Mouse (Mus musculus): ENCODE measurements around the gene Map3k20. TPM values are rescaled to one million over a fixed set of nuclear protein-coding genes. Genes with fewer than 3 reads are reported as not detected.

The Map3k20 gene
- 3.8 and 5.5 TPM in 2 replicates for polyA plus RNA-seq (2015; fragmentation: Nextera tagmentation; extraction: Ambion mirVana)

DNA sequence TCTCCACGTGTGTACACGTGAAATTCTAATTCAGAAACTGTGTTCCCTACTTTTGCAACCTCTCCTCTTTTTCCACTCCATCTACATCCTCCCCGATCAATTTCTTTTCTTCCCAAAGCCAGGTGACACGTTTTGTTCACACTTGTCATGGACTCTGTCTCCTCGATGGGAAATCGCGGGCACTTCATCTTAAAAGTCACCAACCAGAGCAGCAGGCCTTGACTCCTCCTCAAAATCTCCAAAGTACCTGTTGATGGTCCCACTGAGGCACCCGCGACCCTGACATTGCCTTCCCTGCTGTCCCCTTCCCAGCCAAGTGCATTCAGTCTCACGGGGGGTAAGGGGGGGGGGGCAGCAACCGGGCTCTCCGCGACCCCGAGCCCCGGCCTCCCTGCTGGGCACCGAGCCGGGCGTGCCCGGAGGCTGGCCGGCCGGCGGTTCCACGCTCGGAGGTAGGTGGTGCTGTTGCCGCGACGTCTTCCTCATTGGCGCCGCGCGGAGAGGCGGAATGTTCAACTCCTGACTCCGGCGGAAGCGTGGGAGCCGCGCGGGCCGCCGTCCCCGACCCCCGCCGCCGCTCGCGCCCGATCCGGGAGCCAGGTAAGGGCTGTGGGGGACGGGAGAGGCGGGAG, at the start of gene Map3k20:
Gene Map3k20, plus strand, starts transcription at position 382 of the 632 bp plus-strand sequence.
- peak within 1 kb of the TSS; percentile 82 for H3K4me2 ChIP-seq
- no peak within 1 kb of the TSS for H3K27ac ChIP-seq (replicated peaks)
- H3K36me3 ChIP-seq: no peaks in the 10 kb centered on the region
- H3K9me3 ChIP-seq (replicated peaks): no peaks in the 10 kb centered on the region
- peak within 1 kb of the TSS; percentile 70 for H3K4me3 ChIP-seq (replicated peaks)
- ATAC-seq (ENCODE audit: low FRiP score): peak; percentile 83
- H3K27me3 ChIP-seq (replicated peaks): peaks cover 3% of the 10 kb centered on the region; the same call in 1 of the 2 replicates
- H3K9ac ChIP-seq (replicated peaks): peak within 1 kb of the TSS; percentile 58
- WGBS: 2% methylated on average over 44 of the region's 50 CpGs
- H3K4me1 ChIP-seq: peaks cover 11% of the 10 kb centered on the region; the same call in 1 of the 2 replicates

GRCm38 (mm10) chr2:72238421-72238820, 47.0 kb upstream of the Map3k20 start:
- ATAC-seq (ENCODE audit: low FRiP score): no peak
- Histone ChIP-seq H3K4me3 (replicated peaks) (no peak overlapping the region), H3K27ac (replicated peaks) (no peak overlapping the region), H3K9ac (replicated peaks) (no peak overlapping the region), H3K27me3 (replicated peaks) (peaks cover 26% of the 10 kb centered on the region), H3K9me3 (replicated peaks) (no peaks in the 10 kb centered on the region), H3K36me3 (peaks cover 6% of the 10 kb centered on the region; the same call in 1 of the 2 replicates), H3K4me1 (peaks cover 12% of the 10 kb centered on the region), H3K4me2 (no peak overlapping the region)
- WGBS: 71% methylated on average over 2 of the region's 2 CpGs

DNA sequence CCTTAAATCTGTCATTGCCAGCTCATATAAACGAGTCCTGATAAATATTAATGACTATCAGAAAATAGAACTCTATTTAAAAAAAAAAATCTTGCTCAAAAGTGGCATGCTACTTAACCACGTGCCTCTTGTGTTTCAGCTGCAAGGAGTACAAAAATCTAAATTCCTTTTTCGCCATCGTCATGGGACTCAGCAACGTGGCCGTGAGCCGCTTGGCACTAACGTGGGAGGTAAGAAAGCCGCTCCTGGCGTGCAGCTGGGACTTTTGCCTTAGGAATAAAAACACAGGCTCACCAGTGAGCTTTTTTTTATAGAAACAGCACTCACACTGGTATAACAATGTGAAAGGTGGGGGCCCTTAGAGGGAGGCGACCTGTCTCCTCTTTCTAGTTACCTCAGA, 46.5 kb upstream of the Map3k20 start:
- Histone ChIP-seq H3K27ac (replicated peaks) (no peak overlapping the region), H3K4me3 (replicated peaks) (no peak overlapping the region), H3K4me2 (no peak overlapping the region), H3K9me3 (replicated peaks) (no peaks in the 10 kb centered on the region), H3K4me1 (peaks cover 12% of the 10 kb centered on the region), H3K27me3 (replicated peaks) (peaks cover 21% of the 10 kb centered on the region), H3K9ac (replicated peaks) (no peak overlapping the region), H3K36me3 (peaks cover 6% of the 10 kb centered on the region; the same call in 1 of the 2 replicates)
- 49% methylated on average over 11 of the region's 11 CpGs for WGBS
- ATAC-seq (ENCODE audit: low FRiP score): no peak

GRCm38 (mm10) chr2:72239456-72239855, 46.0 kb upstream of the Map3k20 start:
- Histone ChIP-seq H3K27ac (replicated peaks) (no peak overlapping the region), H3K36me3 (peaks cover 6% of the 10 kb centered on the region; the same call in 1 of the 2 replicates), H3K9ac (replicated peaks) (no peak overlapping the region), H3K27me3 (replicated peaks) (peaks cover 16% of the 10 kb centered on the region), H3K9me3 (replicated peaks) (no peaks in the 10 kb centered on the region), H3K4me2 (no peak overlapping the region), H3K4me3 (replicated peaks) (no peak overlapping the region), H3K4me1 (peaks cover 12% of the 10 kb centered on the region)
- WGBS: 90% methylated on average over 8 of the region's 8 CpGs
- no peak for ATAC-seq (ENCODE audit: low FRiP score)

GRCm38 (mm10) chr2:72239993-72240392, 45.4 kb upstream of the Map3k20 start:
- H3K36me3 ChIP-seq: peaks cover 6% of the 10 kb centered on the region; the same call in 1 of the 2 replicates
- no peak overlapping the region for H3K4me3 ChIP-seq (replicated peaks)
- peaks cover 16% of the 10 kb centered on the region for H3K27me3 ChIP-seq (replicated peaks)
- no peaks in the 10 kb centered on the region for H3K9me3 ChIP-seq (replicated peaks)
- peaks cover 12% of the 10 kb centered on the region for H3K4me1 ChIP-seq
- ATAC-seq (ENCODE audit: low FRiP score): no peak
- 65% methylated on average over 7 of the region's 7 CpGs for WGBS
- no peak overlapping the region for H3K27ac ChIP-seq (replicated peaks)
- H3K9ac ChIP-seq (replicated peaks): no peak overlapping the region
- no peak overlapping the region for H3K4me2 ChIP-seq

GRCm38 (mm10) chr2:72240691-72241090, 44.7 kb upstream of the Map3k20 start:
- Histone ChIP-seq H3K4me3 (replicated peaks) (no peak overlapping the region), H3K9ac (replicated peaks) (no peak overlapping the region), H3K9me3 (replicated peaks) (no peaks in the 10 kb centered on the region), H3K27ac (replicated peaks) (no peak overlapping the region), H3K4me1 (peaks cover 6% of the 10 kb centered on the region), H3K4me2 (no peak overlapping the region), H3K36me3 (peaks cover 9% of the 10 kb centered on the region; the same call in 1 of the 2 replicates), H3K27me3 (replicated peaks) (peaks cover 16% of the 10 kb centered on the region)
- WGBS: 84% methylated on average over 7 of the region's 7 CpGs
- ATAC-seq (ENCODE audit: low FRiP score): no peak

DNA sequence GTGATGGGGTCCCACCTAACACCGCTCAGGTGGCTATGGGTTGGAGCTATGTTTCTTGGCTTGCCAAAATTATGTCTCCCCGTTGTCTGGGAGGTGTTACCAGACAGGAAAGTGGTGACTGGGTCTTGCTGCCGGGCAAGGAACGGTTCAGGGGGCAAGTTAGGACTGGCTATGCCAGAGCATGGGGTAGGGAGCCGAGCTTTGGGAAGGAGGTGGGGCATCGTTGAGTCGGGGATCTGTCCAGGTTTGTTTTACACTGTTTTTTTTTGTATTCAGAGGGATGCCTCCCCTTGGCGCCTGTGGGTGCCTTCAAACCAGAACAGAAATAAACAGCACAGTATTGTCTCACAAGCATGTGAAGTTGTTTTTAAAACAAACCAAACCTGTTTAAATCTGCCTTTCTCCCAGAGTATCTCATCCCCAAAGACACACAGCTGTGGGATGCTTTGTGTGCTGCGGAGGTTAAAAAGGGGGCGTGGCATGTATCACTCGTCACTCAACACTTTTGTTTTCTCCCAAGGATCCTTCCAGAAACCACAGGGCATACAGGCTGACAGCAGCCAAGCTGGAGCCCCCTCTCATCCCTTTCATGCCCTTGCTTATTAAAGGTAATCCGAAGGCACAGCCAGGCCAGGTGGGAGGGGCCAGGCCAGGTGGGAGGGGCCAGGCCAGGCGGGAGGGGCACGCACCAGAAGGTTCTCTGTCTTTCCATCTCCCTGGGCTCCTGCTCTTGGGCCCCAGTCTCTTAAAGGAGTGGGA, 43.5 kb upstream of the Map3k20 start:
- peaks cover 14% of the 10 kb centered on the region for H3K27me3 ChIP-seq (replicated peaks)
- H3K9ac ChIP-seq (replicated peaks): no peak overlapping the region
- H3K4me1 ChIP-seq: 0 out of 2 replicates have a peak, but pooled peaks cover 2% of the 10 kb centered on the region
- H3K9me3 ChIP-seq (replicated peaks): no peaks in the 10 kb centered on the region
- WGBS: 61% methylated on average over 14 of the region's 14 CpGs
- H3K4me3 ChIP-seq (replicated peaks): no peak overlapping the region
- no peak overlapping the region for H3K4me2 ChIP-seq
- no peak for ATAC-seq (ENCODE audit: low FRiP score)
- H3K27ac ChIP-seq (replicated peaks): no peak overlapping the region
- H3K36me3 ChIP-seq: peaks cover 9% of the 10 kb centered on the region; the same call in 1 of the 2 replicates

DNA sequence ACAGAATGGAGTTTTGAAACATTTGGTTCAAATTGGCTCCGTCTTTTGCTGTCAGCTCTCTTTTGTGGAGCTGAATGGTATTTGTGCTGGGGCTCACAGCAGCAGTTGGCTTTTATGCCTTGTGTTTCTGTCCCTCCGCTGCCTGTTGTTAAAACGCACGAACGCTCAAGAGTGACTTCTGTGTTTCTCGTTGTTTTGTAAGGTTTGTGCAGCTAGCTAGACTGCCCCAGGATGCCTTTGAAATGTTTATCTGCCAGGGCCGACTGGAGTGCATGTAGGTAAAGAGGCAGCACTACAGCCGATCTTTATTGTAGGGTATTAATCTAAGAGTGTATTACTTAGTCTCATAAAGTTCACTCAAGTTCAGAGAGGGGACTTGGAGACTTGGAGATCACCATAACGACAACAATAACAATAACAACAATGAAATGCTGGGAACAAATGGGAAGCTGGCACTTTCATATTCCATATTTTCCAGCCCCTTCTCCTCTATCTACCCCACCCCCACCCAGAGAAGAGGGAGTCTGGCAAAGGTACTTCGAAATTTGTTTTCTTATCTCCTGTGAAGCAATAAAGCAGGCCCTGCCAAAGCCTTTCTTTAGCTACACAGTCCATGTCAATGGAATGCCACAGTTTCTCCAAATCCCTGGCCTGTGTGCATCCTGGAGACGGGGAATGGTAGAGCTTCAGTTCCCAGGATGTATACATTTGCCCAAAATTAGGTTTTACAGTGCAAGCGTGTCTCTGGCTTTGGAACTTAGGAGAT, 42.3 kb upstream of the Map3k20 start:
- WGBS: 35% methylated on average over 12 of the region's 12 CpGs
- Histone ChIP-seq H3K4me1 (0 out of 2 replicates have a peak, but pooled peaks cover 2% of the 10 kb centered on the region), H3K9me3 (replicated peaks) (no peaks in the 10 kb centered on the region), H3K27ac (replicated peaks) (no peak overlapping the region), H3K9ac (replicated peaks) (no peak overlapping the region), H3K36me3 (peaks cover 9% of the 10 kb centered on the region; the same call in 1 of the 2 replicates), H3K4me2 (no peak overlapping the region), H3K27me3 (replicated peaks) (peaks cover 14% of the 10 kb centered on the region), H3K4me3 (replicated peaks) (no peak overlapping the region)
- ATAC-seq (ENCODE audit: low FRiP score): no peak

DNA sequence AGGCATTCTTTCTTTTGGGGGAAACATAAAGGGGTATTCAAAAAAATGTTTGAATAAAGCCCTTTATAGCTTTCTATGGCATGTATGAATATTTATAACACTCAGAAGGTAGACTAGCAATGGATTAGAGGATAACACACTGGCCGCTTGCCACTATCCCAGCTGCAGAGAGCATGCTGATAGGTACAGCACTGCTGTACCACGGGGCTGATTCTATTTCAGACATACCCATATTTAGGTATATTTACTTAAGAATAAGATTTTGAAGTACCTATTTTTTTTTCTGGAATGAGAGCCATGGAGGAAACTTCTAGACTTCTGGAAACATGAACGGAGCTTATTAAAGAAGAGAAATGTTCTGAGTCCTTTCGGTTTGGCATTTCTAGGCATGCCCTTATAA, 39.8 kb upstream of the Map3k20 start:
- ATAC-seq (ENCODE audit: low FRiP score): no peak
- no peak overlapping the region for H3K4me3 ChIP-seq (replicated peaks)
- 86% methylated on average over 4 of the region's 4 CpGs for WGBS
- H3K36me3 ChIP-seq: peaks cover 3% of the 10 kb centered on the region; the same call in 1 of the 2 replicates
- no peaks in the 10 kb centered on the region for H3K9me3 ChIP-seq (replicated peaks)
- H3K27me3 ChIP-seq (replicated peaks): peaks cover 4% of the 10 kb centered on the region
- no peaks in the 10 kb centered on the region for H3K4me1 ChIP-seq
- H3K9ac ChIP-seq (replicated peaks): no peak overlapping the region
- no peak overlapping the region for H3K27ac ChIP-seq (replicated peaks)
- H3K4me2 ChIP-seq: no peak overlapping the region

- no peaks in the 10 kb centered on the region for H3K4me1 ChIP-seq
- peaks cover 4% of the 10 kb centered on the region for H3K27me3 ChIP-seq (replicated peaks)
- no peak overlapping the region for H3K4me3 ChIP-seq (replicated peaks)
- H3K36me3 ChIP-seq: peaks cover 3% of the 10 kb centered on the region; the same call in 1 of the 2 replicates
- H3K9ac ChIP-seq (replicated peaks): no peak overlapping the region
- WGBS: 91% methylated on average over 11 of the region's 11 CpGs
- no peaks in the 10 kb centered on the region for H3K9me3 ChIP-seq (replicated peaks)
- no peak overlapping the region for H3K27ac ChIP-seq (replicated peaks)
- no peak overlapping the region for H3K4me2 ChIP-seq
- no peak for ATAC-seq (ENCODE audit: low FRiP score)
Measured at GRCm38 (mm10) chr2:72246376-72246775, 39.1 kb upstream of the Map3k20 start.

GRCm38 (mm10) chr2:72247819-72248218, 37.6 kb upstream of the Map3k20 start:
- no peak for ATAC-seq (ENCODE audit: low FRiP score)
- Histone ChIP-seq H3K9ac (replicated peaks) (no peak overlapping the region), H3K4me3 (replicated peaks) (no peak overlapping the region), H3K4me1 (no peaks in the 10 kb centered on the region), H3K27ac (replicated peaks) (no peak overlapping the region), H3K27me3 (replicated peaks) (no peaks in the 10 kb centered on the region; the same call in 1 of the 2 replicates), H3K9me3 (replicated peaks) (no peaks in the 10 kb centered on the region), H3K4me2 (no peak overlapping the region), H3K36me3 (peaks cover 3% of the 10 kb centered on the region; the same call in 1 of the 2 replicates)
- WGBS: 96% methylated on average over 6 of the region's 6 CpGs

All from neural tube, embryonic 15.5 days (tissue).